Mouse (Mus musculus) stomach, embryonic 15.5 days (tissue): ENCODE results near the gene Ccdc160. TPM values are rescaled to one million over a fixed set of nuclear protein-coding genes. Genes with fewer than 3 reads are reported as not detected.
A peak's percentile ranks its signal among the peaks of the same experiment; 100 is the strongest.

ENCODE experiments used
- ATAC-seq: fragments of 200-750 bp; cut with Nextera tagmentation; 2 replicates; pipeline ENCODE4 v1.8.0; 2017; ENCODE audit warnings: low read depth, moderate number of reproducible peaks, moderate TSS enrichment; ENCODE audit not compliant: insufficient read depth, low FRiP score
- H3K27ac ChIP-seq: fragments of 300-500 bp; sonication (generic); 2 replicates; pipeline ENCODE4 v1.5.1; 2015; ENCODE audit warnings: mild to moderate bottlenecking, inconsistent platforms
- H3K27me3 ChIP-seq: fragments of 300-500 bp; sonication (generic); replicated peaks from 2 replicates; pipeline ENCODE4 v1.6.1; 2015; ENCODE audit warnings: inconsistent platforms
- H3K36me3 ChIP-seq: fragments of 300-500 bp; sonication (generic); 2 replicates; pipeline ENCODE4 v1.6.1; 2015; ENCODE audit warnings: inconsistent platforms
- H3K4me1 ChIP-seq: fragments of 300-500 bp; sonication (generic); 2 replicates; pipeline ENCODE4 v1.6.1; 2015; ENCODE audit warnings: inconsistent platforms
- H3K4me2 ChIP-seq: fragments of 300-500 bp; sonication (generic); 2 replicates; pipeline ENCODE4 v1.6.1; 2015; ENCODE audit warnings: mild to moderate bottlenecking, inconsistent platforms
- H3K4me3 ChIP-seq: fragments of 300-500 bp; sonication (generic); replicated peaks from 2 replicates; pipeline ENCODE4 v1.5.1; 2015; ENCODE audit warnings: inconsistent platforms
- H3K9ac ChIP-seq: fragments of 300-500 bp; sonication (generic); 2 replicates; pipeline ENCODE4 v1.6.1; 2015; ENCODE audit warnings: inconsistent platforms
- H3K9me3 ChIP-seq: fragments of 300-500 bp; sonication (generic); 2 replicates; pipeline ENCODE4 v1.6.1; 2016; ENCODE audit warnings: inconsistent platforms
- WGBS: fragments of 180-500 bp; shearing (Covaris S2); methylation state at CpG from one replicate; pipeline ENCODE4 v1.1.7; 2015; 5-methylcytosine and 5-hydroxymethylcytosine counted together
- polyA plus RNA-seq: library from polyadenylated mRNA; unstranded; fragments of >200 nt; fragmentation: Nextera tagmentation; extraction: Ambion mirVana; gene quantifications from 2 replicates; pipeline ENCODE4 v1.2.1, GENCODE M21; 2015

Gene Ccdc160
- 1.0 and 1.5 TPM in 2 replicates for polyA plus RNA-seq

GRCm38 (mm10) chrX:52790980-52791593, at the start of gene Ccdc160:
Gene Ccdc160, plus strand, starts transcription at chrX:52791200.
- H3K4me1 ChIP-seq, result no peaks in the 10 kb centered on the region
- H3K36me3 ChIP-seq, result no peaks in the 10 kb centered on the region
- peak within 1 kb of the TSS; percentile 55 for H3K4me2 ChIP-seq
- H3K9ac ChIP-seq, result no peak within 1 kb of the TSS
- H3K4me3 ChIP-seq, result peak within 1 kb of the TSS; percentile 41
- H3K27ac ChIP-seq, result no peak within 1 kb of the TSS
- peak; percentile 65 for ATAC-seq
- 20% methylated on average over 26 of the region's 26 CpGs for WGBS
- H3K9me3 ChIP-seq, result no peaks in the 10 kb centered on the region
- no peaks in the 10 kb centered on the region for H3K27me3 ChIP-seq

- Histone ChIP-seq H3K9me3 (no peaks in the 10 kb centered on the region), H3K4me2 (peak overlapping the region; percentile 87), H3K9ac (no peak overlapping the region), H3K27me3 (peaks cover 22% of the 10 kb centered on the region; the same call in 1 of the 2 replicates), H3K4me3 (peak overlapping the region; percentile 39), H3K4me1 (no peaks in the 10 kb centered on the region), H3K36me3 (no peaks in the 10 kb centered on the region), H3K27ac (no peak overlapping the region)
- ATAC-seq, result no peak
- 21% methylated on average over 15 of the region's 15 CpGs for WGBS
These were observed 47.2 kb upstream of the Ccdc160 start for GRCm38 (mm10) chrX:52743781-52744180.

- Histone ChIP-seq H3K4me1 (no peaks in the 10 kb centered on the region), H3K36me3 (no peaks in the 10 kb centered on the region), H3K27ac (no peak overlapping the region), H3K4me2 (peak overlapping the region; percentile 87), H3K4me3 (peak overlapping the region; percentile 39), H3K9me3 (no peaks in the 10 kb centered on the region), H3K27me3 (peaks cover 22% of the 10 kb centered on the region; the same call in 1 of the 2 replicates), H3K9ac (no peak overlapping the region)
- ATAC-seq, result peak; percentile 53; the same call in 1 of the 2 replicates
- WGBS, result 27% methylated on average over 50 of the region's 50 CpGs
These were observed 46.6 kb upstream of the Ccdc160 start for GRCm38 (mm10) chrX:52744201-52745051.

- no peak for ATAC-seq
- peaks cover 22% of the 10 kb centered on the region; the same call in 1 of the 2 replicates for H3K27me3 ChIP-seq
- no peak overlapping the region for H3K4me2 ChIP-seq
- H3K36me3 ChIP-seq, result no peaks in the 10 kb centered on the region
- H3K4me3 ChIP-seq, result no peak overlapping the region
- H3K27ac ChIP-seq, result no peak overlapping the region
- no peaks in the 10 kb centered on the region for H3K4me1 ChIP-seq
- H3K9ac ChIP-seq, result no peak overlapping the region
- WGBS, result 15% methylated on average over 8 of the region's 8 CpGs
- H3K9me3 ChIP-seq, result no peaks in the 10 kb centered on the region
These were observed 45.5 kb upstream of the Ccdc160 start for GRCm38 (mm10) chrX:52745462-52745861.

- Histone ChIP-seq H3K4me2 (no peak overlapping the region), H3K27me3 (peaks cover 22% of the 10 kb centered on the region; the same call in 1 of the 2 replicates), H3K27ac (no peak overlapping the region), H3K9ac (no peak overlapping the region), H3K4me1 (no peaks in the 10 kb centered on the region), H3K9me3 (no peaks in the 10 kb centered on the region), H3K36me3 (no peaks in the 10 kb centered on the region), H3K4me3 (no peak overlapping the region)
- ATAC-seq, result no peak
- 18% methylated on average over 10 of the region's 10 CpGs for WGBS
These were observed 45.1 kb upstream of the Ccdc160 start for GRCm38 (mm10) chrX:52745917-52746316.

GRCm38 (mm10) chrX:52746849-52747248, 44.2 kb upstream of the Ccdc160 start:
- H3K4me2 ChIP-seq, result no peak overlapping the region
- no peak overlapping the region for H3K9ac ChIP-seq
- H3K27me3 ChIP-seq, result peaks cover 22% of the 10 kb centered on the region; the same call in 1 of the 2 replicates
- no peaks in the 10 kb centered on the region for H3K4me1 ChIP-seq
- no peaks in the 10 kb centered on the region for H3K9me3 ChIP-seq
- 61% methylated on average over 1 of the region's 1 CpGs for WGBS
- no peak for ATAC-seq
- no peak overlapping the region for H3K27ac ChIP-seq
- H3K36me3 ChIP-seq, result no peaks in the 10 kb centered on the region
- H3K4me3 ChIP-seq, result no peak overlapping the region

- H3K9ac ChIP-seq, result no peak overlapping the region
- H3K27me3 ChIP-seq, result 0 out of 2 replicates have a peak, but pooled peaks cover 2% of the 10 kb centered on the region
- no peaks in the 10 kb centered on the region for H3K36me3 ChIP-seq
- H3K27ac ChIP-seq, result no peak overlapping the region
- H3K4me2 ChIP-seq, result no peak overlapping the region
- H3K4me1 ChIP-seq, result no peaks in the 10 kb centered on the region
- H3K4me3 ChIP-seq, result no peak overlapping the region
- no peak for ATAC-seq
- 16% methylated on average over 6 of the region's 6 CpGs for WGBS
- no peaks in the 10 kb centered on the region for H3K9me3 ChIP-seq
These were observed 37.4 kb upstream of the Ccdc160 start for GRCm38 (mm10) chrX:52753491-52754085.

GRCm38 (mm10) chrX:52757164-52757563, 33.8 kb upstream of the Ccdc160 start:
- 87% methylated on average over 3 of the region's 3 CpGs for WGBS

GRCm38 (mm10) chrX:52759232-52759631, 31.8 kb upstream of the Ccdc160 start:
- H3K36me3 ChIP-seq, result no peaks in the 10 kb centered on the region
- no peaks in the 10 kb centered on the region for H3K4me1 ChIP-seq
- WGBS, result 86% methylated on average over 2 of the region's 2 CpGs
- no peak overlapping the region for H3K27ac ChIP-seq
- ATAC-seq, result no peak
- no peaks in the 10 kb centered on the region for H3K27me3 ChIP-seq
- H3K9ac ChIP-seq, result no peak overlapping the region
- no peak overlapping the region for H3K4me3 ChIP-seq
- H3K9me3 ChIP-seq, result no peaks in the 10 kb centered on the region
- no peak overlapping the region for H3K4me2 ChIP-seq

More at GRCm38 (mm10) chrX:52757164-52757563, 33.8 kb upstream of the Ccdc160 start:
- no peak for ATAC-seq
- Histone ChIP-seq H3K9ac (no peak overlapping the region), H3K27me3 (0 out of 2 replicates have a peak, but pooled peaks cover 2% of the 10 kb centered on the region), H3K36me3 (no peaks in the 10 kb centered on the region), H3K4me2 (no peak overlapping the region), H3K27ac (no peak overlapping the region), H3K4me3 (no peak overlapping the region), H3K9me3 (no peaks in the 10 kb centered on the region), H3K4me1 (no peaks in the 10 kb centered on the region)

GRCm38 (mm10) chrX:52760191-52760945, 30.6 kb upstream of the Ccdc160 start:
- ATAC-seq, result no peak
- WGBS, result 50% methylated on average over 4 of the region's 4 CpGs
- Histone ChIP-seq H3K27ac (no peak overlapping the region), H3K36me3 (no peaks in the 10 kb centered on the region), H3K9me3 (no peaks in the 10 kb centered on the region), H3K4me1 (no peaks in the 10 kb centered on the region), H3K27me3 (no peaks in the 10 kb centered on the region), H3K4me3 (no peak overlapping the region), H3K4me2 (no peak overlapping the region), H3K9ac (no peak overlapping the region)

GRCm38 (mm10) chrX:52762221-52762620, 28.8 kb upstream of the Ccdc160 start:
- Histone ChIP-seq H3K4me3 (no peak overlapping the region), H3K36me3 (no peaks in the 10 kb centered on the region), H3K9ac (no peak overlapping the region), H3K9me3 (no peaks in the 10 kb centered on the region), H3K27me3 (no peaks in the 10 kb centered on the region), H3K4me2 (no peak overlapping the region), H3K27ac (no peak overlapping the region), H3K4me1 (no peaks in the 10 kb centered on the region)
- 64% methylated on average over 4 of the region's 4 CpGs for WGBS
- no peak for ATAC-seq
